Mouse (Mus musculus) forebrain, postnatal 0 days (tissue): ENCODE results near the gene Espnl. TPM values are rescaled to one million over a fixed set of nuclear protein-coding genes. Genes with fewer than 3 reads are reported as not detected.

Experiments used
- ATAC-seq: fragments of 200-750 bp; cut with Nextera tagmentation; 2 replicates; pipeline ENCODE4 v1.8.0; 2017; ENCODE audit warnings: mild to moderate bottlenecking, moderate library complexity
- DNase-seq: peaks from one replicate; pipeline ENCODE4 v3.0.0-alpha.2; 2015
- H3K27ac ChIP-seq: fragments of 300-500 bp; sonication (generic); 2 replicates; pipeline ENCODE4 v1.5.1; 2014; ENCODE audit warnings: low read depth, mild to moderate bottlenecking, antibody characterized with exemption, low read length, moderate library complexity, mixed read lengths
- H3K27me3 ChIP-seq: fragments of 300-500 bp; sonication (generic); 2 replicates; pipeline ENCODE4 v1.6.1; 2014; ENCODE audit warnings: mild to moderate bottlenecking, low read length, mixed read lengths; ENCODE audit not compliant: insufficient read depth
- H3K36me3 ChIP-seq: fragments of 300-500 bp; sonication (generic); 2 replicates; pipeline ENCODE4 v1.6.1; 2014; ENCODE audit warnings: mild to moderate bottlenecking, moderate library complexity; ENCODE audit not compliant: insufficient read depth
- H3K4me1 ChIP-seq: fragments of 300-500 bp; sonication (generic); 2 replicates; pipeline ENCODE4 v1.6.1; 2014; ENCODE audit warnings: antibody characterized with exemption; ENCODE audit not compliant: insufficient read depth
- H3K4me2 ChIP-seq: fragments of 300-500 bp; sonication (generic); 2 replicates; pipeline ENCODE4 v1.6.1; 2014; ENCODE audit warnings: low read depth, mild to moderate bottlenecking, moderate library complexity
- H3K4me3 ChIP-seq: fragments of 300-500 bp; sonication (generic); 2 replicates; pipeline ENCODE4 v1.5.1; 2014; ENCODE audit warnings: low read depth, low read length, mixed read lengths
- H3K9ac ChIP-seq: fragments of 300-500 bp; sonication (generic); 2 replicates; pipeline ENCODE4 v1.6.1; 2014; ENCODE audit warnings: mild to moderate bottlenecking
- H3K9me3 ChIP-seq: fragments of 300-500 bp; sonication (generic); 2 replicates; pipeline ENCODE4 v1.6.1; 2016; ENCODE audit warnings: low read length
- CTCF ChIP-seq: sonication (generic); IDR thresholded peaks from 2 replicates; pipeline ENCODE4 v1.5.1; 2016; ENCODE audit warnings: antibody characterized with exemption, control low read depth, low read depth
- WGBS: fragments of 180-500 bp; shearing (Covaris S2); extraction: QIAGEN DNeasy Blood & Tissue Kit; methylation state at CpG from one replicate; pipeline ENCODE4 v1.1.7; 2014; 5-methylcytosine and 5-hydroxymethylcytosine counted together
- polyA plus RNA-seq: library from polyadenylated mRNA; unstranded; fragments of >200 nt; fragmentation: Nextera tagmentation; extraction: Ambion mirVana; gene quantifications from 2 replicates; pipeline ENCODE4 v1.2.1, GENCODE M21; 2015
- total RNA-seq: library from RNA; depleted of rRNA; stranded (reverse); fragments of >200 nt; gene quantifications from 2 replicates; pipeline ENCODE4 v1.2.3, GENCODE M21; 2014

Gene Espnl
- total and polyA plus RNA-seq, 2 experiments from 2014 or later = 0.13 to 0.19 TPM

- DNase-seq = peak; percentile 59
- WGBS = 33% methylated on average over 3 of the region's 3 CpGs
- no peaks in the 10 kb centered on the region for H3K9me3 ChIP-seq
Observed at GRCm38 (mm10) chr1:91346892-91347291, 25.0 kb downstream of the Espnl start.

GRCm38 (mm10) chr1:91350841-91351240 lies 29.0 kb downstream of the Espnl start, which contains the start of gene Klhl30:
Gene Klhl30 (plus strand): TSS chr1:91351016.
- Histone ChIP-seq H3K4me1 (no peaks in the 10 kb centered on the region), H3K27me3 (peaks cover 8% of the 10 kb centered on the region), H3K4me3 (no peak within 1 kb of the TSS), H3K9ac (no peak within 1 kb of the TSS), H3K9me3 (no peaks in the 10 kb centered on the region), H3K36me3 (no peaks in the 10 kb centered on the region), H3K4me2 (no peak within 1 kb of the TSS), H3K27ac (no peak within 1 kb of the TSS)
- DNase-seq = no peak
- no peak for TF ChIP-seq CTCF
- 59% methylated on average over 4 of the region's 4 CpGs for WGBS
- no peak for ATAC-seq

More at GRCm38 (mm10) chr1:91346892-91347291, 25.0 kb downstream of the Espnl start:
- no peaks in the 10 kb centered on the region for H3K4me1 ChIP-seq
- no peaks in the 10 kb centered on the region for H3K36me3 ChIP-seq
- H3K27ac ChIP-seq = no peak overlapping the region
- H3K27me3 ChIP-seq = peaks cover 28% of the 10 kb centered on the region
- ATAC-seq = peak; percentile 76
- peak; percentile 79 for TF ChIP-seq CTCF
- no peak overlapping the region for H3K9ac ChIP-seq
- no peak overlapping the region for H3K4me2 ChIP-seq
- no peak overlapping the region for H3K4me3 ChIP-seq

- H3K9ac ChIP-seq = no peak overlapping the region
- no peak for DNase-seq
- H3K9me3 ChIP-seq = no peaks in the 10 kb centered on the region
- no peak for TF ChIP-seq CTCF
- H3K4me2 ChIP-seq = no peak overlapping the region
- no peaks in the 10 kb centered on the region for H3K4me1 ChIP-seq
- H3K4me3 ChIP-seq = no peak overlapping the region
- no peak overlapping the region for H3K27ac ChIP-seq
- 72% methylated on average over 3 of the region's 3 CpGs for WGBS
- peaks cover 6% of the 10 kb centered on the region for H3K27me3 ChIP-seq
- no peaks in the 10 kb centered on the region for H3K36me3 ChIP-seq
- ATAC-seq = no peak
Observed at GRCm38 (mm10) chr1:91351249-91351648, 29.4 kb downstream of the Espnl start.

DNA sequence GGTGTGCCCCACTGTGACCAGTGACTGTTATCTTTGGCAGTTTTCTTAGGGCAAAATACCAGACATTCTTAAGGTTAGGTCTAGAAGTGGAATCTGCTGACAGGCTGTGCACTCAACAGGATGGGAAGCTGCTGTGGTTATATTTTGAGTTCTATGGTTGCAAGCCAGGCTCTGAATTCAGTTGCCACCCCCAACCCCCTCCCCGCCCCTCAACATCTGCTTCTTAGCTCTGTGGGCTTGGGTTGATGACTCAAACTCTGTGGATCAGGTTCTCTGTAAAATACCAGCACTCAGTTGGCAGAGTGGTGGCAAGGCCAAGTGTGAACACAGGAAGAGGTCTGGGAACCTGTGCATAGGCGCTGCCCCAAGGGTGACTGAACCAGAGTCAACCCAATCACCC lies 30.4 kb downstream of the Espnl start:
- no peaks in the 10 kb centered on the region for H3K36me3 ChIP-seq
- WGBS = 87% methylated on average over 2 of the region's 2 CpGs
- TF ChIP-seq CTCF = no peak

GRCm38 (mm10) chr1:91356105-91356504 lies 34.2 kb downstream of the Espnl start:
- Histone ChIP-seq H3K27me3 (no peaks in the 10 kb centered on the region), H3K4me3 (no peak overlapping the region), H3K4me1 (no peaks in the 10 kb centered on the region), H3K9ac (no peak overlapping the region), H3K27ac (no peak overlapping the region), H3K4me2 (no peak overlapping the region), H3K9me3 (no peaks in the 10 kb centered on the region), H3K36me3 (no peaks in the 10 kb centered on the region)
- no peak for DNase-seq
- WGBS = 89% methylated on average over 11 of the region's 11 CpGs
- no peak for TF ChIP-seq CTCF
- no peak for ATAC-seq

More for the DNA sequence above, 30.4 kb downstream of the Espnl start:
- Histone ChIP-seq H3K9me3 (no peaks in the 10 kb centered on the region), H3K27ac (no peak overlapping the region), H3K27me3 (no peaks in the 10 kb centered on the region), H3K9ac (no peak overlapping the region), H3K4me2 (no peak overlapping the region), H3K4me3 (no peak overlapping the region), H3K4me1 (no peaks in the 10 kb centered on the region)
- no peak for ATAC-seq
- DNase-seq = no peak

DNA sequence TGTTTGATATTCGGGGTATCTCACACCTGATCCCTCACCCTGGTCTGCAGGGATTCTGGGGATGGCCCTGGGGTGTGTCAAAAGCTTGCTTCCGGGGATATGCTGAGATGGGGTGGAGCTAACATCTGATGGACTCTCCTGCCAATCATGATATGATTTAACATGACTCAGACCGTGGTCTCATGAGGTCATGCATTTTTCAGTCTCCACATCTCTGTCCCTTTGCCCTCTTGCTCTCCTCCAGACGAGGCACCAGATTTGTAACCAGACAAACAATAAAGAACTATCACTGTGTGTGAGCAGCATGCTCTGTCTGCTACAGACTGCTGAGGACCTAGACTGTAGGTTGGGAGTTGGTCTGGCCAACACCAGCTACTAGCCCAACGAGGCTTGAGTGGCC lies 40.2 kb downstream of the Espnl start:
- Histone ChIP-seq H3K36me3 (no peaks in the 10 kb centered on the region), H3K4me1 (no peaks in the 10 kb centered on the region), H3K4me3 (no peak overlapping the region), H3K9ac (no peak overlapping the region), H3K4me2 (no peak overlapping the region), H3K27me3 (peaks cover 9% of the 10 kb centered on the region; the same call in 1 of the 2 replicates), H3K9me3 (peaks cover 4% of the 10 kb centered on the region; the same call in 1 of the 2 replicates), H3K27ac (no peak overlapping the region)
- no peak for ATAC-seq
- 82% methylated on average over 5 of the region's 5 CpGs for WGBS
- TF ChIP-seq CTCF = no peak
- no peak for DNase-seq

DNA sequence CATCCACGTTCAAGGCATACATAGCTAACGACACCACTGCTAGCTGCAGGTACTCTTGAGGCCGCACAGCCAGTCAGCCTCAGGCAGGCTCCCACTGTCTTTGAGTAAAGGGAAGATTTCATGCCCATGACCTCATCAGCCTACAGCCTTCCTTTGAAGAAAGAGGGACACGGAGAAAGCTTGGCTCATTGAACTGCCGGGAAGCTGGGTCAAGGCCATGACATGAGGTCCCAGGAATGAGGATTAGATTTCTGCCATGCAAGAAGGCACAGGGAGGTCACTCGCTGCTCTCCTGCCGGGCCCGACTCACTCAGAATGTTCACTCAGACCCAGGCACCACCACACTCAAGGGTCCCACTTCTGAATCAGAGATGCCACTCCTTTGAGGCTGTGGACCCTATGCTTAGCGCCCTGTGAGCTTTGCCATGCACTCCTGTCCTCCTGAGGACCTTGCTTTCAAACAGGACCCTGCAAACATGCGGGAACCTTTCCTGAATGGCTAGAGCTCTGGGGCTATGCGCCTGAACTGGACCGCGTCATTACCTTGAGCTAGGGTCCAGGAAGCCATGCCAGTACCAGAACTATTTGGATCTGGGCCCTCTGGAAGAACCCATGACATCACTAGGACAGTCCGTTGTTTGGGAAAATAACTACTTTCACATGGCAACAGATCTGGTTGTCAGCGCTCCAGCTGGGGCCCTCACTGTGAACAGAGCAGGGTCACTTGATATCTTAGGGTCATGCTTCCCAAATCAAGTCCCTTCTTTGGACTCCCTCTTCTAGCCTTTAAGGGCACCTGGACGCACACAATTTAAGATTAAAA lies 43.2 kb downstream of the Espnl start:
- Histone ChIP-seq H3K27me3 (peaks cover 9% of the 10 kb centered on the region; the same call in 1 of the 2 replicates), H3K4me1 (no peaks in the 10 kb centered on the region), H3K9ac (no peak overlapping the region), H3K4me3 (no peak overlapping the region), H3K36me3 (peaks cover 4% of the 10 kb centered on the region; the same call in 1 of the 2 replicates), H3K4me2 (no peak overlapping the region), H3K9me3 (peaks cover 4% of the 10 kb centered on the region; the same call in 1 of the 2 replicates), H3K27ac (no peak overlapping the region)
- no peak for TF ChIP-seq CTCF
- DNase-seq (no peak), ATAC-seq (no peak)
- 90% methylated on average over 16 of the region's 16 CpGs for WGBS
